Mouse (Mus musculus): ENCODE measurements at regions not wholly inside any gene's neighbourhood (a gene's known extent, or its start where the extent isn't known, plus 50 kb on each side); places are given as distances from the start of the nearest gene placed in this dataset.

GRCm38 (mm10) chr3:34465040-34465831 lies 185.0 kb upstream of the Sox2 start:
- DNase-seq = no peak

DNA sequence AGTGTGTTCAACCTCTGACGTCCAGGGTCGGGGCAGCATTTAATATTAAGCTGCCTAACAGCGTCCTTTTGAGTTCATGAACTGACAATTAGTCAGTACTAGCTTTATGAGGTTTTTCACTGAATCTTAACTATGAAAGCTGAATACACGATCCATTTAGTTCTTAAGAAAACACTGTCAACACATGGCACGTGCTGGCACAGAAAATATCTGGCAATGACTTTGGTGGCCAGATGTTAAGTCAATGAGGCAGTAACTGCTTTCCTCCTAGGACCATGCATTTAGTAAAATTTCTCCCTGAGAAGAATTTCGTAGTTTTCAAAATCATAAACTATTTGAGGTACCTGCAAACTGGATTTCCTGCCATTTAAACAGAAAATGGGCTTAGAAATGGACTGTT lies 191.4 kb upstream of the Sox2 start:
- DNase-seq = no peak

DNA sequence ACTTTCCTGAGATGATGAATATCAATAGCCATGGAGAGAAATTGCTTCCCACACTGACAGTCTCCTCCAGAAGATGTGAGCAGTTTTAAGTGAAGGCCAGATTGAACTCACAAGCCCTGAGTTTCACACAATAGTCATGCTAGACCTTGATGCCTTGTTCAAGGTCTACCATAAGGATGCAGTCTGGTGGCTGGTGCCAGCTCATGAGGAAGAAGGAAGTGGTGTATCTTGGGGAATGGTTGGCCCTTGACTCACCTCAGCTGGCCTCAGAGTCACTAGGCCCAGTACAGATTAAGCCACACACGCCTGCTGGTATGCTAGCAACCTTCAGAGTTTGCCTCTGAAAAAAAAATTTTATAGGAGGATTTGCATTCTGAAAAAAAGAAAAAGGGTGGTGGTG lies 192.4 kb upstream of the Sox2 start:
- DNase-seq = peak; percentile 12

GRCm38 (mm10) chr3:34456488-34457433 lies 193.4 kb upstream of the Sox2 start:
- DNase-seq = no peak

GRCm38 (mm10) chr3:34454026-34454624 lies 196.1 kb upstream of the Sox2 start:
- no peak for DNase-seq

DNA sequence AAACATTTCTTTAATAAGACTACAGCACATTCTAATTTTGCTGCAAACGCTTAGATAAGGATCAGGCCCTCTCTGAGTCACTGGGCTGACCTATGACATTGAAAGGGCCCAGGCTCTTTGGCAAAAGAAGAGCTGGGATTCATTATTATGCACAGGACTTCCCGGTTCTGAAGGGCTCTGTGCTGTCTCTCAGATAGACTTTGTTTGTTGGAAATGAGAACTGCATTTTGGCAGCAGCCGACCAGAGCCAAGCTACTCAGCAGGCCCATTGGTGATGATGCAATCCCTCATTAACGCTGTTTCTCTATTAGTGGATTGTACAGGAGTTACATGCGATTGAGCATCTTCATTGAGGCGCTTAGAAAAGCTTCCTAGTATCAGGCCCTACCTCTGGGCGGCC lies 204.9 kb upstream of the Sox2 start:
- DNase-seq = no peak

- DNase-seq = no peak
Observed at GRCm38 (mm10) chr3:34444802-34445201, 205.4 kb upstream of the Sox2 start.

- peak; percentile 13 for DNase-seq
Observed at GRCm38 (mm10) chr3:34443731-34444628, 206.2 kb upstream of the Sox2 start.

- DNase-seq = no peak
Observed at GRCm38 (mm10) chr3:34443307-34443706, 206.9 kb upstream of the Sox2 start.

- no peak for DNase-seq
Observed at GRCm38 (mm10) chr3:34441792-34442191, 208.4 kb upstream of the Sox2 start.

DNA sequence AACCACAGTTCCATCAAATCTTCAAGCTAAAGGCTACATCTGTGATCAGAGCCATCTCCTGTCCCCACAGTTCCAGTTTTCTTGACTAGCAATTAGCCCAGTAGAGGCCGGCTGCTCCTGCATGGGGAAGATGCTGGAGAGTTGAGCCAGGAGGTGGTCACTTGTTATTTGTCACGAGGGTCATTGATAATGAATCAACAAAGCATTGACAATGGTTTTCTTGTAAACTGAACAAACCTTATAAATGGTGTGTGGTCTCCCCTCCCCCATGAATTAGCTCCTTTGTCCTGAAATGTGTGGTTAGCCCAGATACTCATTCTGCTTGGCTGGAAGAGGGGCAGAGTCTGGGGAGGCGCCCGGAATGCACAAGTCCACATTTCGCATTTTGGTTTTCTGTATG lies 208.9 kb upstream of the Sox2 start:
- no peak for DNase-seq

GRCm38 (mm10) chr3:34434901-34435300 lies 215.3 kb upstream of the Sox2 start:
- DNase-seq = no peak

GRCm38 (mm10) chr3:34427967-34428366 lies 222.2 kb upstream of the Sox2 start:
- no peak for DNase-seq

DNA sequence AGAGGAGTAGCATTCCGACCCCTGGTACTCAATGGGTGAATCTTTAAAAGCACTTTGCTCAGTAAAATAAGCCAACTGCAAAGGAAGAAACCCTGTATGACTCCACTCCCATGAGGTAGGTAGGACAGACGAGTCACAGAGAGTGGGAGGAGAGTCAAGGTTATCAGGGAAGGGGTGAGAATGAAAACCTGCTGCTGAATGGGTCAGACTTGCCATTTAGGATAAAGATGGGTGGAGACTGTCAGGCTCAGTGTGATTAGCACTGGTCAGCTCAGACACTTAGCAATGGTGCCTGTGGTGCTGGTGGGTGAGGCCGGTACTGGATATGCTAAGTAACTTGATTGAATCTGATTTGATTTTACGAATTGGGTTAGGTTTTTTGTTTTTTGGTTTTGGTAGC lies 222.7 kb upstream of the Sox2 start:
- no peak for DNase-seq

DNA sequence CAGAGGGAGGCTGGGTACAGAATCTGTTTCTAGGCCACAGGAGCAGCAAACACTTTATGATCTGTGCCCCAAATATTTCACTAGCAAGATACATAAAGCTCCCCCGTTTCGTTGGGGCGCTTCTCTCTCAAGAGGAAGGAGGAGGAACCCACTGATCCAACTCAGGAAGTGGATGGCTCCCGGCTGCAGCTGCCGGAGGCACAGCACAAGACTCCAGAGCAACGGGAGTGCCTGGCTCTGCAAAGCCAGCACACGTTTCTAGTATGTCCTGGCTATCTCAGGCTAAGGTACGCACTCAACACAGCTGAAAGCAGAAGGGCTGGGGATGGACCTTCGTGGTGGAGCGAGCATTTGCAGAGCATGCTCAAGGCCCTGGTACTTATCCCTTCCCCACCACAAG lies 223.2 kb upstream of the Sox2 start:
- no peak for DNase-seq

DNA sequence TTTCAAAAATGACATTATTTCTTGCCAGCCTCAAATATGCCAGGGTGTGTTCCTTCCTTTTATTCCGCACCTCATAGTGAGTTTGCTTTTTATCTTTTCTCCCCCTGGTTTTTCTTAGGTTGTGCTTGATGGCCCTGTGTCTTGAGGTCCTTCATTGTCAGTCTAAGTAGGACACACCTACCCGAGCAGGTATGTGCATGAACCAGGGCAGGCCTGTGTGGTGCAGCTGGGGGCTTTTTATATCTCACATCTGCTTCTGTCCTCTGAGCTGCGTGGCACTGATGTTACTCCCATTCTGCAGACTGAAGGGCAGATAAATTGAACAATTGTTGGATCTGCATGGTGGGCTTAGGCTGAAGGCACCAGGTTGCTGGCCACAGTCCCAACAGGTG lies 238.3 kb upstream of the Sox2 start:
- DNase-seq = no peak

DNA sequence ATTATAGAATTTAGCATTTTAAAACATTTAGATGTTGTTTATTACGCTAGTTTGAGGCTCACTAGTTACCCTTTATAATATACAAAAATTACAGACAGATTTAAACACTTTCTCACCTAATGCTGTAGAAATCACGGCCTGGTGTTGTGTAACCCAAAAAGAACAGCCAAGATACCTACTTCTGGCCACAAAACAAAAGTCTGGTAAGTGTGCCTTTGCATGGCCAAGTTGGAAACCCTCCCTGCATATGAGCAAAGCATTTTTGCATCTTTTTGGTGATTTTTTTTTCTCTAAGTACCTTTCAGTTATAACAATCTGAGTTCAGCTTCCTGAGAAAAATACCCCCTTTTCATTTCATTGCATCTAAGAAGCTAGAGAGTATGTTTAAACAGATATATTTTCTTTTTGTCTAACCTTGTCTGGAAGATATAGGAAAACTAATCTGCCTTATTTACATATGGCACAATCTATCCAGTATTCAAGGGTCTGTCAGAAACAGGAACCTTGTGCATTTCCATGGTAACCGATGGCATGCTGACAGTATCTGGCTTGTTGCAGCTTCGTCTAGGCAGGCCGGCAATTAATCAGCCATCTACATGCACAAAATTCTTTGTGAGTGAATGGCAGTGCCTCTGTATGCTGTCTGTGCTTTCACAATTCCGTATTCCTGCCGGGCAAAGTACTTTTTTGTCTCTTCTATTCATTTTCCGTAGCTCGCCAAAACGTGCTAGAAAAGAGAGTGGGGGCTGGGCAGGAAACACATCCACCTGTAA lies 238.9 kb upstream of the Sox2 start:
- DNase-seq = no peak

DNA sequence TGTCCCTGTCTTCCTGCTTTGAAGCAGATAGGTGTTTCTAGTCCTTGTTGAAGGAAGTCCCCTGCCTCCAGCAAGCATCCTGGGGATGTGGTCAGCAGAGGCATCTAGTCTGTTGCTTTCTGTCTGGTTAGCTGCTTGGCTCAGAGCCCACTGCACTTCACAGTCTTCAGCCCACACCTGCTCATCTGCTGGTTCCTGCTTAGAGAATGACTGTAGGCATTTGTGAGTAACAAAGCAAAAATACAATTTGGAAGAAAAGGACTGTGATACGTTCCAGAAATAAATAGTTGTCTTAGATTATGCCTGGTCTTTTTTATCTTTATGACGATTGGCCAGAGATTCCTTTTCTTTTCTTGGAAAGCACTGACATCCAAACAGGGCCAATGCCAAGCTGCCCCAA lies 246.6 kb upstream of the Sox2 start:
- no peak for DNase-seq

DNA sequence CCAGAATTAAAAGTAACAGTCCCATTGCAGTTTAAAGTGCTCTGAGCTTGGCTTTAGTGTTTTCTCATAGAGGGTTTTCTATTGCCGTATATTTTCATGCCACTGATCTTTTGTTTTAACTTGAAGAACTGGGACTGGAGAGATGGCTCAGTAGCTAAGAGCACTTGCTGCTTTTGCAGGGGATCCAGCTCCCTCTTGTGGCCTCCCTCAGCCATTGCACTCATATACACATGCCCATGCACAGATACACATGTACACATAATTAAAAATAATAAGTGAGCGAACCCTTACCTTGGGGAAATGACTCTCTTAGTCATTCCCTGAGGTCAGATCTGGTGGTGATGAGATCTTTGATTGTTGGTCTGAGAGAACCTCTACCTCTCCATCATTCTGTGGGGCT lies 258.9 kb upstream of the Sox2 start:
- no peak for DNase-seq

- no peak for DNase-seq
Observed at GRCm38 (mm10) chr3:34384965-34385505, 265.2 kb upstream of the Sox2 start.

GRCm38 (mm10) chr3:34377913-34378312 lies 272.3 kb upstream of the Sox2 start:
- DNase-seq = no peak

All from adrenal gland, postnatal 25 days (tissue).